Mouse (Mus musculus) liver, adult 2 months (tissue): ENCODE measurements at regions not wholly inside any gene's neighbourhood (a gene's known extent, or its start where the extent isn't known, plus 50 kb on each side); places are given as distances from the start of the nearest gene placed in this dataset.
A peak's percentile ranks its signal among the peaks of the same experiment; 100 is the strongest.

ENCODE experiments used
- DNase-seq: peaks from one replicate; pipeline ENCODE4 v3.0.0-alpha.2; 2011; ENCODE audit warnings: low read depth, low spot score; ENCODE audit errors: extremely low read depth
- H3K27ac ChIP-seq: fragments of 200-500 bp; replicated peaks from 2 replicates; pipeline ENCODE4 v1.5.1; 2012; ENCODE audit warnings: low read depth, mild to moderate bottlenecking, control low read depth, inconsistent platforms, low read length; ENCODE audit not compliant: insufficient read depth
- H3K27me3 ChIP-seq: fragments of 200-500 bp; 2 replicates; pipeline ENCODE4 v1.6.1; 2012; ENCODE audit warnings: mild to moderate bottlenecking, moderate library complexity, low read length, inconsistent platforms; ENCODE audit not compliant: control insufficient read depth, insufficient read depth
- H3K36me3 ChIP-seq: fragments of 200-500 bp; 2 replicates; pipeline ENCODE4 v1.6.1; 2012; ENCODE audit warnings: low read length, inconsistent platforms; ENCODE audit not compliant: control insufficient read depth, insufficient read depth
- H3K4me1 ChIP-seq: fragments of 200-500 bp; 2 replicates; pipeline ENCODE4 v1.6.1; 2011; ENCODE audit warnings: low read length; ENCODE audit not compliant: control insufficient read depth, insufficient read depth
- H3K4me3 ChIP-seq: fragments of 200-500 bp; 2 replicates; pipeline ENCODE4 v1.5.1; 2011; ENCODE audit warnings: low read depth, mild to moderate bottlenecking, control low read depth, low read length, moderate library complexity; ENCODE audit not compliant: insufficient read depth
- H3K79me2 ChIP-seq: fragments of 200-500 bp; 2 replicates; pipeline ENCODE4 v1.6.1; 2012; ENCODE audit warnings: inconsistent platforms, mild to moderate bottlenecking, low read length, moderate library complexity; ENCODE audit not compliant: control insufficient read depth, insufficient read depth
- H3K9ac ChIP-seq: fragments of 200-500 bp; 2 replicates; pipeline ENCODE4 v1.6.1; 2012; ENCODE audit warnings: low read depth, mild to moderate bottlenecking, control low read depth, inconsistent platforms, low read length
- CTCF ChIP-seq: fragments of 200-500 bp; IDR thresholded peaks from 2 replicates; pipeline ENCODE4 v1.5.1; 2011; ENCODE audit warnings: low read depth, low read length, control low read depth
- POLR2A ChIP-seq: fragments of 200-500 bp; IDR thresholded peaks from 2 replicates; pipeline ENCODE4 v1.6.1; 2011; ENCODE audit warnings: low read length, control low read depth; ENCODE audit not compliant: insufficient read depth; ENCODE audit errors: extremely low read depth
- WGBS: fragments of 180-500 bp; shearing (Covaris S2); methylation state at CpG from one replicate; pipeline ENCODE4 v1.1.7; 2018; 5-methylcytosine and 5-hydroxymethylcytosine counted together

DNA sequence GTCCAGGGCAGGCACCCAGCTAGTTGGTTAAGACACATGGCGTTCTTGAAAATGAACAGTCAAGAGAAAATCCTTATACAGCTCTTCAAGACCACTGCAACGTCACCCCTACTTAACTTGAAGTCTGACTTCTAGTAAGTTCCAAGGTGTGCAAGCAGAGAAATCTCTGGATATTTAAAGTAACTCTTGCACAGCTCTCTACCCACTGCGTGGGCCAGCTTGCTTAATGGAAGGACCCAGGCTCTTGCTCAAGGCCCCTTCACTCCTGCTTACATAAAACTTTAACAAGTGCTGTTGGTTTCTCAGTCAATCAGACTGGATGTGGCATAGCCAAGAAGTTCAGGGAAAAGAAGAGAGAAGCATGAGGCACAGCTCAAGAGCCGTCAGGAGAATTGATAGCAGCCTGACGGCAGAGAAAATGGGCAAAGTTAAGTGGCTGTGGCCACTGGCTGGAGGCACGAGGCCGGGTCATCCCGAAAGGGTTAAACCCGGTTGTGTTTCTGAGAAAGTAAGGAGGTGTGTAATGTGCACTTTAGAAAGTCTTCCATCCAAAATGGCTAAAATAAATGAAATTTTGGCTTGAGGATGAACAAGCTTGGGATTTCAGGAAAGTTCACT is 382.0 kb downstream of the Gm45692 start:
- TF ChIP-seq CTCF, result no peak
- TF ChIP-seq POLR2A, result no peak
- H3K4me1 ChIP-seq, result no peaks in the 10 kb centered on the region
- H3K9ac ChIP-seq, result no peak overlapping the region
- no peaks in the 10 kb centered on the region for H3K27me3 ChIP-seq
- no peaks in the 10 kb centered on the region for H3K79me2 ChIP-seq
- no peak overlapping the region for H3K27ac ChIP-seq
- no peak overlapping the region for H3K4me3 ChIP-seq
- no peak for DNase-seq
- 89% methylated on average over 9 of the region's 9 CpGs for WGBS
- no peaks in the 10 kb centered on the region for H3K36me3 ChIP-seq

- Histone ChIP-seq H3K4me3 (no peak overlapping the region), H3K79me2 (no peaks in the 10 kb centered on the region), H3K9ac (no peak overlapping the region), H3K27me3 (no peaks in the 10 kb centered on the region), H3K4me1 (no peaks in the 10 kb centered on the region), H3K27ac (no peak overlapping the region), H3K36me3 (no peaks in the 10 kb centered on the region)
- 78% methylated on average over 11 of the region's 11 CpGs for WGBS
- no peak for DNase-seq
- no peak for TF ChIP-seq POLR2A
- no peak for TF ChIP-seq CTCF
Observed at GRCm38 (mm10) chr8:26501814-26502572, 382.7 kb downstream of the Gm45692 start.

DNA sequence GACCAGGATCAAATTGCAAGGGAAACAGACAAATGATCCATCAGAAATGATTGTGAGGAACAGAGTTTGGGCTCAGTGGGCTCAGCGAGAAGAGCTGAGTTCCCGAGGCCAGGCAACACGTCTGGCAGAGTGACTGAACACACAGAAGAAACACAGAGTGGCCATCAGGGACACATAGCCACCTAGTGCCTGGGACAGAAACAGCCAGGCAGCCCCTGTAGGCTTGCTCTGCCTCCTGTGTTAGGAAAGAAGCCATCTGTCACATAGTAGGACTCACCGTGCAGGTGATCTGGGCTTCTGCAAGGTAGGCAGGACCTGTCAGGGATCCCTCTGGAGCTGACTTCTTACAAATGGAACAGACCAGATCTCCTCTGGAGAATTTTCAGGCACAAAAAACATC is 383.4 kb downstream of the Gm45692 start:
- Histone ChIP-seq H3K4me1 (no peaks in the 10 kb centered on the region), H3K27ac (no peak overlapping the region), H3K36me3 (no peaks in the 10 kb centered on the region), H3K79me2 (no peaks in the 10 kb centered on the region), H3K9ac (no peak overlapping the region), H3K4me3 (no peak overlapping the region), H3K27me3 (no peaks in the 10 kb centered on the region)
- DNase-seq, result no peak
- 63% methylated on average over 4 of the region's 4 CpGs for WGBS
- TF ChIP-seq CTCF, result no peak
- no peak for TF ChIP-seq POLR2A

DNA sequence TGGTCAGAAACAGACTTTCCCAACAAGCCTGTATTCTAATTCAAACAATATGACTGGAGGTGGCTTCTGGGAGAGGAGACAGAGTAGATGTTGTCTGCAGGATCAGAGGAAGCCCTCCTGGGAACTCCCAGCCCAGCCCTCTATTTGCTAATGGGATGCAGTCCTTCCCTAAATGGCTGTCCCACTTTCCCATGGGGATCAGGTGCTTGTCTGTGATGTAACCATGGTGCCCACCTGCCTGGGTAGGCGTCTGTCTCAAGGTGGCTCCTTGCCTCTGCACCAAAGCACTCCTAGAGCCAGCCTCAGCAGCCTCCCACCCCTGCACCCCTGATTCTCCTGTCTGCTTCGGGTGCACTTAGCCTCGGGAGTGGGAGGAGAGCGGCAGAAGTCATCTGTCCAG is 384.6 kb downstream of the Gm45692 start:
- Histone ChIP-seq H3K9ac (no peak overlapping the region), H3K4me3 (no peak overlapping the region), H3K27ac (no peak overlapping the region), H3K4me1 (no peaks in the 10 kb centered on the region), H3K27me3 (no peaks in the 10 kb centered on the region), H3K36me3 (no peaks in the 10 kb centered on the region), H3K79me2 (no peaks in the 10 kb centered on the region)
- DNase-seq, result no peak
- WGBS, result 68% methylated on average over 4 of the region's 4 CpGs
- TF ChIP-seq CTCF, result no peak
- no peak for TF ChIP-seq POLR2A

DNA sequence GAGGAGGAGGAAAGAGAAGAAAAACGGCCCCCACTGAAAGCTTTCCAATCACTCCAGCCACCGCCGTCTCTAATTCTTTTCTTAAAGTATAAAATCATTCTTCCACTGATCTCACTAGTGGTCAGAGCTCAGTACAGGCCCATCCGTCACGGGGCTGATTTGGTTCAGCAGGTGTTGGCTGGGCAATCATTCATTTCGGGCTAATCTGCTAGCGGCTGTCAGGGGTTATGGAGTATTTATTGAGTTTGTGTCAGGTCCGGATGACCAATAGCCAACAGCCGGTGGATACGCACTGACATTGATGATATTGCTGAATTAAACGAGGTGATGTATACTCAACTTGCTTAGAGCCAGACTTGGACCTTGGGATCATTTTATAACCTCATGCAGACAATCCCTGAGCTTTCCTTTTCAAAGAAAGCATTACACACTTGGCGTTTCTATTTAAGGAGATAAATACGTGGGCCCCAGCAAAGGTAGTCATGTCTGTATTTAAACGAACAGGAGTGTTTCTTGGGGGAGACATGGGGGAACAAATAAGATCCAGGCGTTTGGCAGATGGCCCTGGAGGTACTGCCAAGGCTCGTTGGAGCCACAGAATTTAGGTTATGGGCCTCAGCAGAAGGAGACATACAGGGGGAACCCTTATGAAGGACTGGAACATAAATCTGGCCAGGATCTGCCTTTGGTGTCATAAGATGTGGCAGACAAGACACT is 385.1 kb downstream of the Gm45692 start:
- Histone ChIP-seq H3K27me3 (no peaks in the 10 kb centered on the region), H3K79me2 (no peaks in the 10 kb centered on the region), H3K36me3 (no peaks in the 10 kb centered on the region), H3K27ac (no peak overlapping the region), H3K4me1 (no peaks in the 10 kb centered on the region), H3K4me3 (no peak overlapping the region), H3K9ac (no peak overlapping the region)
- 76% methylated on average over 16 of the region's 16 CpGs for WGBS
- TF ChIP-seq POLR2A (no peak), CTCF (no peak)
- no peak for DNase-seq

- peak; percentile 74 for DNase-seq
- H3K36me3 ChIP-seq, result no peaks in the 10 kb centered on the region
- no peak overlapping the region for H3K27ac ChIP-seq
- no peak for TF ChIP-seq CTCF
- TF ChIP-seq POLR2A, result no peak
- no peaks in the 10 kb centered on the region for H3K79me2 ChIP-seq
- H3K4me3 ChIP-seq, result no peak overlapping the region
- 19% methylated on average over 12 of the region's 12 CpGs for WGBS
- peaks cover 5% of the 10 kb centered on the region; the same call in 1 of the 2 replicates for H3K27me3 ChIP-seq
- no peaks in the 10 kb centered on the region for H3K4me1 ChIP-seq
- H3K9ac ChIP-seq, result no peak overlapping the region
Observed at GRCm38 (mm10) chr8:26507611-26508070, 388.3 kb downstream of the Gm45692 start.
